Mouse (Mus musculus): ENCODE results near the gene Rep15. TPM values are rescaled to one million over a fixed set of nuclear protein-coding genes. Genes with fewer than 3 reads are reported as not detected.

Rep15 gene
- polyA plus RNA-seq, 1 experiment from 2014 or later: 0.86 TPM

- ATAC-seq (replicated peaks; ENCODE audit: insufficient number of reproducible peaks, low FRiP score, low TSS enrichment, low read depth): no peak
- no peak overlapping the region for H3K4me2 ChIP-seq (ENCODE audit: low read depth, low read length)
- 83% methylated on average over 10 of the region's 10 CpGs for WGBS
- no peaks in the 10 kb centered on the region; the same call in 1 of the 2 replicates for H3K36me3 ChIP-seq (replicated peaks; ENCODE audit: control insufficient read depth, insufficient read depth, low read depth, low read length)
- no peak overlapping the region for H3K27ac ChIP-seq (replicated peaks; ENCODE audit: low read depth, low read length)
- H3K9ac ChIP-seq (replicated peaks; ENCODE audit: low read length): no peak overlapping the region
- no peaks in the 10 kb centered on the region for H3K9me3 ChIP-seq (replicated peaks; ENCODE audit: control insufficient read depth, low read length)
- DNase-seq (ENCODE audit: low spot score): no peak
- no peaks in the 10 kb centered on the region for H3K4me1 ChIP-seq (ENCODE audit: control insufficient read depth, insufficient read depth, low read length)
- H3K27me3 ChIP-seq (ENCODE audit: control insufficient read depth, insufficient read depth, low read length): no peaks in the 10 kb centered on the region
- no peak overlapping the region for H3K4me3 ChIP-seq (ENCODE audit: low read depth, low read length)
Observed at GRCm38 (mm10) chr6:147055374-147055977, 23.1 kb downstream of the Rep15 start.

GRCm38 (mm10) chr6:147059326-147059725 lies 26.9 kb downstream of the Rep15 start:
- H3K4me2 ChIP-seq (ENCODE audit: low read depth, low read length): no peak overlapping the region
- 72% methylated on average over 7 of the region's 7 CpGs for WGBS
- DNase-seq (ENCODE audit: low spot score) (no peak), ATAC-seq (replicated peaks; ENCODE audit: insufficient number of reproducible peaks, low FRiP score, low TSS enrichment, low read depth) (no peak)
- H3K27ac ChIP-seq (replicated peaks; ENCODE audit: low read depth, low read length): no peak overlapping the region
- no peak overlapping the region for H3K9ac ChIP-seq (replicated peaks; ENCODE audit: low read length)
- H3K4me1 ChIP-seq (ENCODE audit: control insufficient read depth, insufficient read depth, low read length): no peaks in the 10 kb centered on the region
- no peaks in the 10 kb centered on the region for H3K9me3 ChIP-seq (replicated peaks; ENCODE audit: control insufficient read depth, low read length)
- no peaks in the 10 kb centered on the region; the same call in 1 of the 2 replicates for H3K36me3 ChIP-seq (replicated peaks; ENCODE audit: control insufficient read depth, insufficient read depth, low read depth, low read length)
- no peak overlapping the region for H3K4me3 ChIP-seq (ENCODE audit: low read depth, low read length)
- no peaks in the 10 kb centered on the region for H3K27me3 ChIP-seq (ENCODE audit: control insufficient read depth, insufficient read depth, low read length)

DNA sequence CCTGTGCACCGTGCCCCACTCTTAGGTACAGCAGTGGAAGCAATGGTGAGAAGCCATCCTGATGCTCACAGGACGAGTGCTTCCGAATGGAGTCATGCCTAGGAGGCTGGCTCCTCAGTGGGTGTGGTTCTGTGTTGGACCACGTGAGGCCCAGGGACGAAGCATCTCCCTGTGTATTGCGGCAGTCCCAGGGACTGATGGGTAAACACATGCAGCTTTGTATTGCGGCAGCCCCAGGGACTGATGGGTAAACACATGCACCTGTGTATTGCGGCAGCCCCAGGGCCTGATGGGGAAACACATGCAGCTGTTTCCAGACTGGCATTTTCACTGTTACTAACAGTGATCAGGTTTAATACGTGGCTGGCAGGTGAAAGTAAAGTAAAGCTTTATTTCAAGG lies 29.2 kb downstream of the Rep15 start:
- WGBS: 84% methylated on average over 9 of the region's 9 CpGs
- DNase-seq (ENCODE audit: low spot score) (no peak), ATAC-seq (replicated peaks; ENCODE audit: insufficient number of reproducible peaks, low FRiP score, low TSS enrichment, low read depth) (no peak)
- Histone ChIP-seq H3K27ac (replicated peaks; ENCODE audit: low read depth, low read length) (no peak overlapping the region), H3K4me2 (ENCODE audit: low read depth, low read length) (no peak overlapping the region), H3K4me1 (ENCODE audit: control insufficient read depth, insufficient read depth, low read length) (no peaks in the 10 kb centered on the region), H3K9ac (replicated peaks; ENCODE audit: low read length) (no peak overlapping the region), H3K36me3 (replicated peaks; ENCODE audit: control insufficient read depth, insufficient read depth, low read depth, low read length) (no peaks in the 10 kb centered on the region; the same call in 1 of the 2 replicates), H3K9me3 (replicated peaks; ENCODE audit: control insufficient read depth, low read length) (no peaks in the 10 kb centered on the region), H3K27me3 (ENCODE audit: control insufficient read depth, insufficient read depth, low read length) (no peaks in the 10 kb centered on the region), H3K4me3 (ENCODE audit: low read depth, low read length) (no peak overlapping the region)

DNA sequence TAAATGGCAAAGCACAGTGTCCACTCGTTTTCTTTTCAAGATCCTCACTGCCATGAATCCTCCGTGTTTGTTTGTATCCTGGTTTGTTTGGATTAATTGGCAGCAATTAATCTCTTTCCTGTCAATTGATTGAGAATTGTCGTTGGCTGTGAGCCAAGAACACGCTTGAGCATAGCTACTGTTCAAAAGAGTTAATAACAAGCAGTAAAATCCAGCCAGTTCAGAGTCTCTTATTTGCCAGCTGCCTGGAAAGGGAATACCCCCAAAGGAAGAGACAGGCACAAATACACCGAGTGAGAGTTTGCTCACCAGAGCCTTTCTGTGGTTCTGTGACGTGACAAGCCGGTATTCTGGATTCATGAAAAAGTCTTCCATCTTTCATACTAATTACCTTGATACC lies 29.6 kb downstream of the Rep15 start:
- Histone ChIP-seq H3K4me3 (ENCODE audit: low read depth, low read length) (no peak overlapping the region), H3K4me1 (ENCODE audit: control insufficient read depth, insufficient read depth, low read length) (no peaks in the 10 kb centered on the region), H3K9ac (replicated peaks; ENCODE audit: low read length) (no peak overlapping the region), H3K27ac (replicated peaks; ENCODE audit: low read depth, low read length) (no peak overlapping the region), H3K36me3 (replicated peaks; ENCODE audit: control insufficient read depth, insufficient read depth, low read depth, low read length) (no peaks in the 10 kb centered on the region; the same call in 1 of the 2 replicates), H3K9me3 (replicated peaks; ENCODE audit: control insufficient read depth, low read length) (no peaks in the 10 kb centered on the region), H3K4me2 (ENCODE audit: low read depth, low read length) (no peak overlapping the region), H3K27me3 (ENCODE audit: control insufficient read depth, insufficient read depth, low read length) (no peaks in the 10 kb centered on the region)
- 82% methylated on average over 7 of the region's 7 CpGs for WGBS
- ATAC-seq (replicated peaks; ENCODE audit: insufficient number of reproducible peaks, low FRiP score, low TSS enrichment, low read depth) (no peak), DNase-seq (ENCODE audit: low spot score) (no peak)

DNA sequence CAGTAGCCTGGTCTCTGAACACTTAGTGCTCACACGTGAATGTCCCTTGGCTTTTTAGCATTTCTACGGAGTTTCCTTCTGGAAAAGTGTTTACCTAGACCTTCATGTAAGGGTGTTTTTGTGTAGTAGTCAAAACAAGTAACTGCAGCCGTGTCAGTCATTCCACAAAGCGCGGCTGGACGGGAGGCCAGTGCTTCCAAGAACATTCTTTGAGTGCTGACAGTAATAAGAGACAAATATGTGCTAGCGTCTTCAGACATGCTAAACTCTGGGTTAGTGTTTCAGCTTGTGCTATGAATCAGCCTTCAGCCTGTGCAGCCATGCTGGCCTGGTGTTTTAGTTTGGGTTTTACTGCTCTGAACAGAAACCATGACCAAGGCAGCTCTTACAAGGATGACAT lies 30.3 kb downstream of the Rep15 start:
- 91% methylated on average over 7 of the region's 7 CpGs for WGBS
- no peak overlapping the region for H3K27ac ChIP-seq (replicated peaks; ENCODE audit: low read depth, low read length)
- no peaks in the 10 kb centered on the region; the same call in 1 of the 2 replicates for H3K36me3 ChIP-seq (replicated peaks; ENCODE audit: control insufficient read depth, insufficient read depth, low read depth, low read length)

GRCm38 (mm10) chr6:147064226-147064943 lies 32.0 kb downstream of the Rep15 start:
- Histone ChIP-seq H3K36me3 (replicated peaks; ENCODE audit: control insufficient read depth, insufficient read depth, low read depth, low read length) (no peaks in the 10 kb centered on the region; the same call in 1 of the 2 replicates), H3K27me3 (ENCODE audit: control insufficient read depth, insufficient read depth, low read length) (no peaks in the 10 kb centered on the region), H3K9ac (replicated peaks; ENCODE audit: low read length) (no peak overlapping the region), H3K4me3 (ENCODE audit: low read depth, low read length) (no peak overlapping the region), H3K9me3 (replicated peaks; ENCODE audit: control insufficient read depth, low read length) (no peaks in the 10 kb centered on the region), H3K27ac (replicated peaks; ENCODE audit: low read depth, low read length) (no peak overlapping the region), H3K4me1 (ENCODE audit: control insufficient read depth, insufficient read depth, low read length) (no peaks in the 10 kb centered on the region), H3K4me2 (ENCODE audit: low read depth, low read length) (no peak overlapping the region)
- WGBS: 87% methylated on average over 10 of the region's 10 CpGs
- DNase-seq (ENCODE audit: low spot score) (no peak), ATAC-seq (replicated peaks; ENCODE audit: insufficient number of reproducible peaks, low FRiP score, low TSS enrichment, low read depth) (no peak)

More for the DNA sequence above, 30.3 kb downstream of the Rep15 start:
- Histone ChIP-seq H3K4me2 (ENCODE audit: low read depth, low read length) (no peak overlapping the region), H3K9ac (replicated peaks; ENCODE audit: low read length) (no peak overlapping the region), H3K4me3 (ENCODE audit: low read depth, low read length) (no peak overlapping the region), H3K4me1 (ENCODE audit: control insufficient read depth, insufficient read depth, low read length) (no peaks in the 10 kb centered on the region), H3K27me3 (ENCODE audit: control insufficient read depth, insufficient read depth, low read length) (no peaks in the 10 kb centered on the region), H3K9me3 (replicated peaks; ENCODE audit: control insufficient read depth, low read length) (no peaks in the 10 kb centered on the region)
- ATAC-seq (replicated peaks; ENCODE audit: insufficient number of reproducible peaks, low FRiP score, low TSS enrichment, low read depth) (no peak), DNase-seq (ENCODE audit: low spot score) (no peak)

GRCm38 (mm10) chr6:147064944-147065261 lies 32.5 kb downstream of the Rep15 start:
- Histone ChIP-seq H3K9me3 (replicated peaks; ENCODE audit: control insufficient read depth, low read length) (no peaks in the 10 kb centered on the region), H3K9ac (replicated peaks; ENCODE audit: low read length) (no peak overlapping the region), H3K27me3 (ENCODE audit: control insufficient read depth, insufficient read depth, low read length) (no peaks in the 10 kb centered on the region), H3K4me2 (ENCODE audit: low read depth, low read length) (no peak overlapping the region), H3K27ac (replicated peaks; ENCODE audit: low read depth, low read length) (no peak overlapping the region), H3K4me1 (ENCODE audit: control insufficient read depth, insufficient read depth, low read length) (no peaks in the 10 kb centered on the region), H3K4me3 (ENCODE audit: low read depth, low read length) (no peak overlapping the region), H3K36me3 (replicated peaks; ENCODE audit: control insufficient read depth, insufficient read depth, low read depth, low read length) (no peaks in the 10 kb centered on the region; the same call in 1 of the 2 replicates)
- DNase-seq (ENCODE audit: low spot score) (no peak), ATAC-seq (replicated peaks; ENCODE audit: insufficient number of reproducible peaks, low FRiP score, low TSS enrichment, low read depth) (no peak)
- WGBS: 91% methylated on average over 6 of the region's 6 CpGs

- Histone ChIP-seq H3K9me3 (replicated peaks; ENCODE audit: control insufficient read depth, low read length) (no peaks in the 10 kb centered on the region), H3K4me2 (ENCODE audit: low read depth, low read length) (no peak overlapping the region), H3K27me3 (ENCODE audit: control insufficient read depth, insufficient read depth, low read length) (no peaks in the 10 kb centered on the region), H3K4me1 (ENCODE audit: control insufficient read depth, insufficient read depth, low read length) (no peaks in the 10 kb centered on the region), H3K4me3 (ENCODE audit: low read depth, low read length) (no peak overlapping the region), H3K27ac (replicated peaks; ENCODE audit: low read depth, low read length) (no peak overlapping the region), H3K9ac (replicated peaks; ENCODE audit: low read length) (no peak overlapping the region), H3K36me3 (replicated peaks; ENCODE audit: control insufficient read depth, insufficient read depth, low read depth, low read length) (no peaks in the 10 kb centered on the region)
- 61% methylated on average over 5 of the region's 5 CpGs for WGBS
- no peak for DNase-seq (ENCODE audit: low spot score)
- no peak for ATAC-seq (replicated peaks; ENCODE audit: insufficient number of reproducible peaks, low FRiP score, low TSS enrichment, low read depth)
Observed at GRCm38 (mm10) chr6:147075808-147076387, 43.5 kb downstream of the Rep15 start.

Data from embryonic facial prominence, embryonic 11.5 days (tissue).